8 mouse cellular contexts compared by ENCODE assay signal in genomic region chr19:46706540-46707295, GRCm38 (mm10). TPM values are rescaled to one million over a fixed set of nuclear protein-coding genes. Genes with fewer than 3 reads are reported as not detected.
A peak's percentile ranks its signal among the peaks of the same experiment; 100 is the strongest.
DNase-seq lines count a peak whose midpoint lies in the region; ATAC-seq and TF ChIP-seq lines count a peak whose summit lies in the region.

No protein-coding gene starts in this region.

- no peak for TF ChIP-seq EP300 in stomach, postnatal 0 days (optimal IDR thresholded peaks at IDR 0.05)

- TF ChIP-seq CTCF in testis, adult 2 months (IDR thresholded peaks at IDR 0.05; ENCODE audit: control insufficient read depth, insufficient read depth, insufficient replicate concordance, low read depth, low read length), result no peak
- no peak for TF ChIP-seq CTCF in stomach, postnatal 0 days (IDR thresholded peaks at IDR 0.05; ENCODE audit: low read depth)

- 43% methylated on average over 9 of the region's 9 CpGs for WGBS in liver, embryonic 12.5 days (ENCODE audit: insufficient replicate concordance)
- WGBS in stomach, postnatal 0 days, result 59% methylated on average over 9 of the region's 9 CpGs

- ATAC-seq in erythroblast, adult 5-6 weeks (replicated peaks; ENCODE audit: low FRiP score, poor library complexity, severe bottlenecking), result no peak
- peak; percentile 18; the same call in 1 of the 2 replicates for ATAC-seq in liver, embryonic 12.5 days
- no peak for ATAC-seq in stomach, postnatal 0 days (ENCODE audit: low FRiP score, low TSS enrichment)

- H3K27ac ChIP-seq in testis, adult 2 months (ENCODE audit: control insufficient read depth, insufficient read depth, low read depth, low read length), result peak overlapping the region; percentile 3; the same call in 1 of the 2 replicates
- H3K27ac ChIP-seq in liver, embryonic 12.5 days, result no peak overlapping the region
- H3K27ac ChIP-seq in stomach, postnatal 0 days (replicated peaks), result no peak overlapping the region

- no peaks in the 10 kb centered on the region for H3K9me3 ChIP-seq in erythroblast, embryonic 14.5 days (ENCODE audit: control insufficient read depth, low read length)
- no peaks in the 10 kb centered on the region for H3K9me3 ChIP-seq in liver, embryonic 12.5 days (replicated peaks)
- no peaks in the 10 kb centered on the region for H3K9me3 ChIP-seq in stomach, postnatal 0 days (ENCODE audit: control insufficient read depth, low read length)

- H3K9ac ChIP-seq in liver, embryonic 12.5 days, result peak overlapping the region; percentile 70; the same call in 1 of the 2 replicates
- no peak overlapping the region for H3K9ac ChIP-seq in stomach, postnatal 0 days (ENCODE audit: low read length)

- H3K4me2 ChIP-seq in liver, embryonic 12.5 days, result peak overlapping the region; percentile 83
- peak overlapping the region; percentile 70; the same call in 1 of the 2 replicates for H3K4me2 ChIP-seq in stomach, postnatal 0 days (replicated peaks; ENCODE audit: low read depth)

- DNase-seq in testis, postnatal 14 days (ENCODE audit: low spot score), result no peak
- DNase-seq in stomach, postnatal 0 days (ENCODE audit: low spot score), result no peak
- no peak for DNase-seq in adrenal gland, adult (ENCODE audit: inconsistent age in 2 of 2, low spot score in 1 of 2)
- no peak for DNase-seq in left cerebral cortex, postnatal 4 days

- TF ChIP-seq POLR2A in testis, adult 2 months (IDR thresholded peaks at IDR 0.05; ENCODE audit: control insufficient read depth, low read depth, low read length), result no peak

- peak overlapping the region; percentile 66 for H3K4me3 ChIP-seq in erythroblast, embryonic 14.5 days (replicated peaks)
- H3K4me3 ChIP-seq in testis, adult 2 months (ENCODE audit: control insufficient read depth, low read depth, low read length), result peak overlapping the region; percentile 87; the same call in 1 of the 2 replicates
- H3K4me3 ChIP-seq in liver, embryonic 12.5 days, result peak overlapping the region; percentile 64
- peak overlapping the region; percentile 45 for H3K4me3 ChIP-seq in stomach, postnatal 0 days (ENCODE audit: low read depth, low read length)

- peaks cover 20% of the 10 kb centered on the region for H3K27me3 ChIP-seq in erythroblast, embryonic 14.5 days (ENCODE audit: control insufficient read depth)
- H3K27me3 ChIP-seq in testis, adult 2 months (ENCODE audit: control insufficient read depth, insufficient read depth, low read length), result no peaks in the 10 kb centered on the region
- peaks cover 22% of the 10 kb centered on the region for H3K27me3 ChIP-seq in liver, embryonic 12.5 days (replicated peaks)
- H3K27me3 ChIP-seq in stomach, postnatal 0 days (ENCODE audit: control insufficient read depth, insufficient read depth, low read length), result no peaks in the 10 kb centered on the region

- intact Hi-C loops in left cerebral cortex, postnatal 4 days (cut with DNase I), result no loop called here

- H3K4me1 ChIP-seq in erythroblast, embryonic 14.5 days (ENCODE audit: control insufficient read depth), result peaks cover 22% of the 10 kb centered on the region
- H3K4me1 ChIP-seq in testis, adult 2 months (ENCODE audit: control insufficient read depth, insufficient read depth, low read length), result peaks cover 10% of the 10 kb centered on the region
- H3K4me1 ChIP-seq in liver, embryonic 12.5 days, result peaks cover 36% of the 10 kb centered on the region
- no peaks in the 10 kb centered on the region for H3K4me1 ChIP-seq in stomach, postnatal 0 days (replicated peaks; ENCODE audit: control insufficient read depth, insufficient read depth)

- no peaks in the 10 kb centered on the region for H3K36me3 ChIP-seq in erythroblast, embryonic 14.5 days (ENCODE audit: control insufficient read depth)
- no peaks in the 10 kb centered on the region for H3K36me3 ChIP-seq in testis, adult 2 months (ENCODE audit: control insufficient read depth, insufficient read depth, low read length)
- peaks cover 2% of the 10 kb centered on the region; the same call in 1 of the 2 replicates for H3K36me3 ChIP-seq in liver, embryonic 12.5 days
- H3K36me3 ChIP-seq in stomach, postnatal 0 days (ENCODE audit: control insufficient read depth, insufficient read depth, low read length), result no peaks in the 10 kb centered on the region

RNA-seq across cellular contexts. Expression of gene As3mt, which starts 0.5 kb away (rescaled TPM):
- 0.07 TPM in 1 of 2 replicates, not detected in the other for polyA plus RNA-seq in erythroblast, embryonic 14.5 days (2012)
- total RNA-seq in erythroblast, adult 5-6 weeks (2015; ENCODE audit: low replicate concordance), result 2.9 TPM in 2 replicates
- 4.2 and 5.9 TPM in 2 replicates for total RNA-seq in erythroblast, adult 5-6 weeks (2017; ENCODE audit: low replicate concordance)
- polyA plus RNA-seq in testis, adult 2 months (2012; rRNA removed), result 9.8 and 12.1 TPM in 2 replicates
- polyA plus RNA-seq in liver, embryonic 12.5 days (2016; fragmentation: Nextera tagmentation; extraction: Ambion mirVana), result 18.5 and 20.1 TPM in 2 replicates
- polyA plus RNA-seq in stomach, postnatal 0 days (2015; fragmentation: Nextera tagmentation; extraction: Ambion mirVana), result 17.0 and 17.7 TPM in 2 replicates
- total RNA-seq in left cerebral cortex, postnatal 4 days (2021), result 10 to 100 TPM; 17.1 to 19.9 TPM

RNA-seq across cellular contexts. Expression of gene Borcs7, which starts 17.0 kb away (rescaled TPM):
- 0.06 and 0.10 TPM in 2 replicates for polyA plus RNA-seq in erythroblast, embryonic 14.5 days (2012)
- total RNA-seq in erythroblast, adult 5-6 weeks (2015; ENCODE audit: low replicate concordance), result 0.63 TPM in 1 of 2 replicates, not detected in the other
- 0.28 and 0.85 TPM in 2 replicates for total RNA-seq in erythroblast, adult 5-6 weeks (2017; ENCODE audit: low replicate concordance)
- polyA plus RNA-seq in testis, adult 2 months (2012; rRNA removed), result 3.8 and 4.2 TPM in 2 replicates
- polyA plus RNA-seq in liver, embryonic 12.5 days (2016; fragmentation: Nextera tagmentation; extraction: Ambion mirVana), result 7.4 and 7.7 TPM in 2 replicates
- polyA plus RNA-seq in stomach, postnatal 0 days (2015; fragmentation: Nextera tagmentation; extraction: Ambion mirVana), result 15.6 and 17.0 TPM in 2 replicates
- 10 to 100 TPM; 15.8 to 17.7 TPM for total RNA-seq in left cerebral cortex, postnatal 4 days (2021)

RNA-seq across cellular contexts. Expression of gene Cyp17a1, which starts 33.7 kb away (rescaled TPM):
- polyA plus RNA-seq in erythroblast, embryonic 14.5 days (2012), result not detected in 2 replicates
- total RNA-seq in erythroblast, adult 5-6 weeks (2015; ENCODE audit: low replicate concordance), result not detected in 2 replicates
- not detected in 2 replicates for total RNA-seq in erythroblast, adult 5-6 weeks (2017; ENCODE audit: low replicate concordance)
- 174 and 209 TPM in 2 replicates for polyA plus RNA-seq in testis, adult 2 months (2012; rRNA removed)
- 0.06 TPM in 1 of 2 replicates, not detected in the other for polyA plus RNA-seq in liver, embryonic 12.5 days (2016; fragmentation: Nextera tagmentation; extraction: Ambion mirVana)
- polyA plus RNA-seq in stomach, postnatal 0 days (2015; fragmentation: Nextera tagmentation; extraction: Ambion mirVana), result 0.12 TPM in 1 of 2 replicates, not detected in the other
- under 1 TPM in 1 of 2 experiments, not detected in 1; 0.24 TPM for total RNA-seq in left cerebral cortex, postnatal 4 days (2021)

RNA-seq across cellular contexts. Expression of gene Cnnm2, which starts 54.7 kb away (rescaled TPM):
- polyA plus RNA-seq in erythroblast, embryonic 14.5 days (2012), result 3.5 and 4.9 TPM in 2 replicates
- 34.0 and 36.6 TPM in 2 replicates for total RNA-seq in erythroblast, adult 5-6 weeks (2015; ENCODE audit: low replicate concordance)
- 51.7 and 58.0 TPM in 2 replicates for total RNA-seq in erythroblast, adult 5-6 weeks (2017; ENCODE audit: low replicate concordance)
- polyA plus RNA-seq in testis, adult 2 months (2012; rRNA removed), result 3.3 and 4.2 TPM in 2 replicates
- 1.6 and 2.5 TPM in 2 replicates for polyA plus RNA-seq in liver, embryonic 12.5 days (2016; fragmentation: Nextera tagmentation; extraction: Ambion mirVana)
- polyA plus RNA-seq in stomach, postnatal 0 days (2015; fragmentation: Nextera tagmentation; extraction: Ambion mirVana), result 2.0 and 2.1 TPM in 2 replicates
- 10 to 100 TPM; 17.2 to 18.6 TPM for total RNA-seq in left cerebral cortex, postnatal 4 days (2021)

Comparison
In these comparisons a context has a peak if more than half of its experiments do, and no peak if none do; other contexts are left out.
1. RNA of gene As3mt, which starts 0.5 kb away (polyA plus RNA-seq): 18.5 to 20.1 TPM in liver, embryonic 12.5 days, 17.0 to 17.7 TPM in stomach, postnatal 0 days and 9.8 to 12.1 TPM in testis, adult 2 months; 0.07 TPM in erythroblast, embryonic 14.5 days; every median in the first group is over 10 times any median in the second.
2. RNA of gene Cyp17a1, which starts 33.7 kb away (polyA plus RNA-seq): 174 to 209 TPM in testis, adult 2 months; 0.06 TPM in liver, embryonic 12.5 days, 0.12 TPM in stomach, postnatal 0 days and not detected in erythroblast, embryonic 14.5 days; every median in the first group is over 100 times any median in the second.
3. Peak in every context shown above with its lines, with median percentiles within 50 percentile points of each other: H3K4me3 ChIP-seq.